Mouse (Mus musculus) right cerebral cortex, postnatal 36 days (tissue): ENCODE results near the gene Ppm1e.

ENCODE experiments used
- DNase-seq, 2 experiments: peaks; one replicate each; pipeline ENCODE4 v3.0.0; 2022; ENCODE audit warnings: low spot score in 2 of 2, mixed read lengths in 1 of 2

The Ppm1e gene

DNA sequence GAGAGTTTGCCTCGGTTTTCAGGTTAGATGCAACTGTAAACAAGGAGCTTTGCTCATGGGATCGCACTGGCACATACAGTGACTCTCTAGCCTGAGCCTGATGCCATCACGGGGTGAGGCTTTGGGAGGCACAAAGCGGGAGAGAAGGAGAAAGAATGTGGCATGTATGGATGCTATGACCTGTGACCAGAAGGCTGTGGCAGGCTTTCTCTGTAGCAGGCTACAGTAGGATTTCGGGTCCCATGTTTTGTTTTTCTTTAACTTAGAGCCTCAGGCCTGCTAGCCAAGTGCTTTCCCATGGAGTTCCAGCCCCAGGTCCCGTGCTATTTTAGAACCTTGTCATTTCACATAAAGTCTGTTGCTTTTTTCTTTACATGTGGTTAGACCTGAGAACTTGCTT lies 108.7 kb downstream of the Ppm1e start:
- no peak for DNase-seq

DNA sequence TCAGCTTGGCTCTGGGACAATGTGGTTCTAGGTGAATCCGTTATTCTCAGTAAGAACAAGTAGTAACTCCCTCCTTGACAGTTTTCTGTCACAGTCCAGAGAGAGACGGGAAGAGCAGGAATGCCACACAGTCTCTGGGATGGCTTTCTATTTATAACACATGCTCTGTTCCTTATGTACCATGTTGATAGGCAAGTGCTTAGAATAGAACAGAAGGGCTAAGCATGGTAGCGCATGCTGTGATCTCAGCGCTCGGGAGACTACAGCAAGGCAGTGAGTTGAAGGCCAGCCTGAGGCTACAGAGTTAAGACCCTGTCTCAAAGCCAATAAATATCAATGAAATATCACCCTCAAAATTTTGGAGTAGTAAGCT lies 111.3 kb downstream of the Ppm1e start:
- DNase-seq: no peak

DNA sequence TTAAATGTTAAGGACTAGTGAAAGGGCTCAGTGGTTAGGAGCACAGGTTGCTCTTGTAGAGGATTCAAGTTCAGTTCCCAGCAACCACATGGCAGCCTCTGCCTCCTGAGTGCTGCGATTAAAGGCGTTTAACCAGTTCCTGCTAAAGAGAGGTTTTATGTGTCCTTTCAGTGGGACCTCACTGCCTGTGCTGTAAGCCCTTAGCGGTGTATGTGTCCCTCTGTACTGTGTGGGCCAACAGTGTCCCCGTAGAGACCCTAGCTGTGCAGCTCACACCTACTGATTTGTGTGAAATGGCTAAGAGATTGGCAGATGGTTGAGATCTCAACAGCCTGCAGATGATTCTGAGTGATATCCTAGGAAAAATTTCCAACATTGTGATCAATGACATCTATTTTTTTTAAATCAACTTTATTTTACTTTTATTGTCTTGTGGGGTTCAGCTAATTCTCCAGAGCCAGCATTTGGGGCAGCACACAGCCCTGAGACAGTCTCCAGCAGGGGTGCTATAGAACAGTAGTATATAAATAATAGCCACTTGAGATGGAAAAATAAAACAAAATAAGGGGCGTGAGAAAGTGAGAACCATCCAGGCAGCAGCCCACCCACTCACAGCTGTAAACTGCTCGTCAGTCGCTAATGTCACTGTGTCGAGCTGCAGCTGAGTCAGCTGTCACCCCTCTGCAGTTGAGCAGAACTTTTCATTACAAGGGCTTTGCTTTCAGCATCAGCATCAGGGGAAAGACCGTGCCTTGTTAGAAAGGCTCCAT lies 111.9 kb downstream of the Ppm1e start:
- no peak for DNase-seq

- DNase-seq: no peak
Observed at GRCm38 (mm10) chr11:87246107-87246651, 112.6 kb downstream of the Ppm1e start.

DNA sequence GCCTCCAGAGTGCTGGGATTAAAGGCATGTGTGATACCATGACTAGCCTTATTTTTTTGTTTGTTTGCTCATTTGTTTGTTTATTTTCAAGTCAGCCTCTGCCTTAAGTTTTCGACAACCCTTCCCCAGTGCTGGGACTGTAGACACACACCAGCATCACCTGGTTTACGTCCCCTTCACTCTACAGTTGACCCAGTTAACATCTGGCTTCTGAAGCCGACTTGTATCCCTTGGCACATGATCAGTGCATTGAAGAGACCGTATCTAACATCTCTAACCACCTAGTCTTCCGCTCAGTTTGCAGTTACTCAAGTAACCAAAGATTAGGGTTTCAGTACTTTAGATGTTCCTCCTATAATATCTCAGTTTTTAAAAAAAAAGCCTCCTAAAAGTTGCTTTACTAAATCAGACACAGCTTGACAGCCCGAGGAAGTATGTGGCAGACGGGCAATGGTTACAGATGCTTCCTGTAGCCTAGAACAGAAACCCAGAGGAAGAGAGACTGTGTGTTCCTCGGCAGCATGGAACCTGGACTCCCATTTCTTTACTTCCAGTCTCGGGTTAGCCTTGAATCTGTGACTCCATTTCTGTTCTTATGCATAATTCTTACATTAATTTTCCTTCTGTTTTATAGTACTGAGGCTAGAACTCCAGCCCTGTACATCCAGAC lies 113.5 kb downstream of the Ppm1e start:
- no peak for DNase-seq

- DNase-seq: no peak
Observed at GRCm38 (mm10) chr11:87241256-87241655, 117.6 kb downstream of the Ppm1e start.

DNA sequence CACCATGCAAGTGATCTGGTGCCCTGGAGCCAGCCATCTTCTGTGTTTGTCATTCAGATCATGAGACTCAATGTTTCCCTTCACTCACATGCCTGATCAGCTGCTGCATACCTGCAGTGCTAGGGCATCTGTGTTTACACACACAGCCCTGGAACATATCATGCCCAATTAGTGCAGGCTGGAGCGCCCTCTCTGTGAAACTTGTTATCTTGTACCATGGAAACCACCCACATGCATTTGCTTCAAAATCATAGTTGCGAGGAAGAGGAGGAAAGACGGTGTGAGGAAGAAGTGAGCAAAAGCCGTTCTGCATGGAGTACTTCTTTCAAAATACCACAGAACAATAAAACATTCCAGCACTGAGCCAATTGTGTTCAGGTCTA lies 118.0 kb downstream of the Ppm1e start:
- DNase-seq: no peak

- DNase-seq: no peak
Observed at GRCm38 (mm10) chr11:87240141-87240832, 118.5 kb downstream of the Ppm1e start.

DNA sequence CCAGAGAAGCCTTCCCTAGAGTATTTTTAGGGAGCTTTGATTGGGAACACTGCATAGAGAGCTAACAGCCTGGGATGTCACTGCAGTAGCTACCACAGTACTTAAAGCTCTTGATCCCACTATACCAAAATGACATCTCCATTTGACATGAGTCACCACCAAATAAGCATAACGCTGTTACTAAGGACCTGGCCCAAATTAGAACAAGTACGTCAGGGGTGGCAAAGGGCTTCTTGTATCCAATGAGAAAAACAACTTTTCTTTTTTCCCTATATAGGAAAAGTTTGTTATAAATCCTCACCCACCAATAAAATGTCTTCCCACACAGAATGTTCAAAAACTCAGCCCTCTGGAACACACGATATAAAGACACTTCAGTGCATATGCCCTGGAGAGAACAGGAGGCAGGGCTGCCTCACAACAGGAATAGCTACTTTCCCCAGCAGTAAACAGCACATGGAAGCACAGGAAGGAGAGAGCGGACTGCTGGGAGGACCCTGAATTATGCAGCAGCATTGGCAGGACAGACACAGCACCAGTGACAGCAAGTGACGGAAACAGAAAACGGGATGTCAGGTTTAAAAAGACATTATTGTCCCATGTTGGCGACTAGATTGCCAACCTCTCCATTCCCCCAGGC lies 119.8 kb downstream of the Ppm1e start:
- DNase-seq: no peak

DNA sequence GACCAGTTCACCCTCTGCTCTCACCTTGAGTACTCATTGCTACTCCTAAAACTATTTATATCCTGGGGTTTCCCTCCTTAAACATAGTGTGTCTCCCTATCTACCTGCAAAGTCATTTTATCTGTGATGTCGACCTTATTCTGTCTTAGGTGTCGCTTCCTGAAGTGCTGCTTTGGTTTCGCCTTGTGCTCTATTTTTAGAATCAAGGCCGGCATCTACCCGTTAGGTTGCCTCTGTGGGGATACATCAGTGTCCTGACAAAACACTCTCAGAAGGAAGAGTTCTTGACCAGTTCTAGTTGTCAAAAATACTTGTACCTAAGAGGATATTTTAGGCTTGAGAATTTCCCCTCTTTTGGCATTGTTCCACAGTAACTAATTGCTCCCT lies 123.3 kb downstream of the Ppm1e start:
- DNase-seq: no peak

DNA sequence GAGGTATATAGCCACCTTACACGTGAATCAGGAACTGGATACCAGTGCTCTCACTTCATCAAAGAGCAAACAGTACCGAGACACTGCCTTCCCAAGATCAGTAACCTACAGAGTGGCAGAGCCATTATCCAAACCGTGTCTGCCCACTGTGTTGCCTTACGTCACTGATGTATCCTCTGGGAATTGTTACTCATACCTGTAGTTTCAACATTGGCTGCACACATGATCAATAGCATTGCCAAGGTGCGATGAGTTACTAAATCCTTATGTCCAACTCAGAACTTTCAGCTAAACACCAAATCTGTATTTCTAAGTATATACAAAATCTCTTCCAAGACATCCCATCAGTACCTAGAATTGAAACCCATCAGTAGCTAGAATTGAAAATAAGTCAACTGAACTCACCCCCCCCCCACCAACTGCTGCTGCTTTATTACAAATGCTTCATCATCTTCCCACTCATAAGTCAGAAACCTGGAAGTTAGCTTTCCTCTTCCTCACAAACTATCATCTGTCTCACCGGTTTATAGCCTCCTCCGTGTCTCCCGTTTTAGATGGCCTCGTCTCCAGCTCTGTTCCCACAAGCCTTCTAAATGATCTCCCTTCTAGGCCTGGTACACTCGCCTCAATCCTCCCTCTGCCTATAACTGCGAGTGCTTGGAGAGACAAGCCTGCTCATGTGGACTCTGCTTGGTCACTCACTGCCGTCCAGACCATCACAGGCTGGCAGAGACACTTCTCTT lies 123.9 kb downstream of the Ppm1e start:
- DNase-seq: peak in 1 of 2 experiments; percentile 48

DNA sequence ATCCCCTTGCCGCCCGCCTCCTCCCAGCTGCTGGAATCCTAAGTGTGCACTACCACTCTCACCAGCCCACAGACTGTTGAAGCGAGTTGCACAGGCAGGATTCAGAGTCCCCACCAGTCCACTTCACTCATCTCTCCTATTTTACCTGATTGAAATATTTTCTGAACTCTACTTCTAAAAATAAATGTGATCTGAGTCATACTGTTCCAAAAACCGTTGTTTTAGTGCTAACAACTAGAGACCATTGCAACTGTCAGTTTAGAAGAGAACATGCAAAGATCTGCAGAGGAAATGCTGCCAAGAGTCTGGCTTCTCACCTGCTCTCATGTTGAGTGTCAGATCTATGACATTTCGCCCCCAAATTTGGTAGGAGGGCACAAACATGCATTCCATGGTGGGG lies 125.4 kb downstream of the Ppm1e start:
- DNase-seq: no peak

DNA sequence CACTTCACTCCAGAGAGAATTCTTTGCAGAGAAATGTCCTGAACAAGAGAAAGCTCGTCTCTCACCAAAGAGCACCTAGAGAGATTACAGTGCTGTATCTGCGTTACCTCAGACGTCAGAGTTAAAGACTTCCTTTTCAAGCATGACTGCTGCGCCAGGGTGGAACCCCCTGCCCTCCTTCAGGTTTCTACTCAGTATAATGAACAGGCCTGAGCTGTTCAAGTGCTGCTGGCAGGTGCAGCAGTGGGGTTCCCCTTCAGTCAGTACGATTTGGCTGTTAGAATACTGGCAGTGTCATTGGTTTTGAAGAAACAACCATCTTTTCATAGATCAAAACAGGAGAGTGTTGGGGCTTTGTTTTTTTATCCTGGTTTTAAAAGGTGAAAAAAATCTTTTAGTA lies 131.8 kb downstream of the Ppm1e start:
- no peak for DNase-seq

- no peak for DNase-seq
Observed at GRCm38 (mm10) chr11:87222686-87223085, 136.1 kb downstream of the Ppm1e start.

DNA sequence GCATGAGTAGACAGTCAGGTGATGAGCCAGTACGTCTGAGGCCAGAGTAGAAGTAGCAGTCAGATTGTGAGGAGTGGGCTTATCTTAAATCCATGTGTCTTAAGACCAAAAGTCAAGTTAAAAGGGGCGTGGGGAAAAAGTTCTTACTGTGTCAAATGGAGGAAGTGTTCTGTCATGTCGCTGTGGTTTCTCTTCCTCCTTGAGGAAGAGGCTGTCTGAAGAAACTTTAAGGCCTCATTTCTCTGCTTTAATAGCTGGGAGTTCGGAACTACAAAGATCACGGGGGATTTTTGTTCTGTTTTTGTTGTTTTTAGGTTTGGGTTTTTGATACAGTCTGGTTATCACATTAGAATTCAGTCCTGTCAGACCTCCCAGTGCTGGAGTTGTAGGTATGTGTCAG lies 146.5 kb downstream of the Ppm1e start:
- no peak for DNase-seq
